Mouse (Mus musculus): ENCODE measurements around the gene Klrb1f.

Gene Klrb1f

GRCm38 (mm10) chr6:129036890-129037463, 8.7 kb upstream of the Klrb1f start:
- no peak for TF ChIP-seq GATA4 (IDR thresholded peaks at IDR 0.05; ENCODE audit: insufficient replicate concordance, low read length)

DNA sequence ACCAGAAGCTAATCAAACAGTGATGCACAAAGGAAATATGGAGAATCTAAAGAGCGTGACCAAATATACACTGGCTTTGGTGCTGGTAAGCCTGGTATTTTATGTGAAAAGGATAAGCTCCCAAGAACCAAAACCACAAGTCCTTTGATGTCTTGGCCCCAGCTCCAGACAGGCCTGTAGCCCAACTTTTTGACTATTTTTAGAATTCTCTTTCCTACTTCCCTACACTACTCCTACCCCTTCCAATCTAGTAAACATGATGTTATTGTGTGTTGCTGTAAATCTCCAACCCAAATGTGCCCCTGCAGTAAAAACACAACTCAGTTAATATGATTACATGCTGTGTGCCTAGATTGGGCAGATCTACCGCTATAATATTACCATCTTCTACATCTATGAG, 4.2 kb upstream of the Klrb1f start:
- no peak for TF ChIP-seq GATA4 (IDR thresholded peaks at IDR 0.05; ENCODE audit: insufficient replicate concordance, low read length)

DNA sequence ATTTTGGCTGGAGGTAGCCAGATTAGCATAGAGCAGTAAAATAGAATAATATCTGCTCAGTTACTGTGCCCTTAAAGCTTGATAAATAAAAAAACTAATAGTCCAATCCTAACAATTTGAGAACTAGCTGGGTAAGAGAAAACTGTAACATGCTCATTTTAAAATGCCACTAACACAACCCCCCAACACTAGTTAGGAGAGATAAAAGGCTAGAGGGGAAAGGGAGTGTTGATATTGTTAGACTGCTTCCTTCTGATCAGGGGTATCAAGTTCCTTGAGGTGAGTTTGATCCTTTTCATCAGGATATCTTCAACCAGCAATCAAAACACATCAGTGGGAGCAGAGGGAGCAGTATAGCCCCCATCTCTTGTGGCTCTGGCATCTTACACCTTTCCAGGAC, 3.2 kb upstream of the Klrb1f start:
- TF ChIP-seq GATA4 (IDR thresholded peaks at IDR 0.05; ENCODE audit: insufficient replicate concordance, low read length): no peak

DNA sequence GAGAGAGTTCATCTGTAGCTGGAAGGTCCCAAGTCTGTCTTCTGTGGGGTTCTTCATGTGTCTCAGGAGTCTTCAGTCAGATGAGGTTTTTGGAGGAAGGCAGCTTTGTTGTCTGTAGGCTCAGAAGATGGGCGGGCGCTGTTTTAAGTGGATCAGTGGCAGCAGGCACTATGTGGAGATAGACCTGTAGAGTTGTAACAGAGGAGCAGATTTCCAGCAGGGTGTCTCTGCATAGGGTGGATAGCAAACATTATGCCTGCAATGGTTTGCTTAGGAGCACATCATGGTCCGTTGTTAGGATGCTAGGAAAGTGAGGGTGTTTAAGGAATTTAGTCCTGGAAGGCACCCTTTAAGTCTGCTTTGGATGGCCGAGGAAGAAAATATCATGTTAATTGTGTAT, 2.7 kb downstream of the Klrb1f start:
- TF ChIP-seq GATA4 (IDR thresholded peaks at IDR 0.05; ENCODE audit: insufficient replicate concordance, low read length): no peak

GRCm38 (mm10) chr6:129048857-129049473, 3.3 kb downstream of the Klrb1f start:
- TF ChIP-seq GATA4 (IDR thresholded peaks at IDR 0.05; ENCODE audit: insufficient replicate concordance, low read length): no peak

GRCm38 (mm10) chr6:129049596-129050251, 4.0 kb downstream of the Klrb1f start:
- no peak for TF ChIP-seq GATA4 (IDR thresholded peaks at IDR 0.05; ENCODE audit: insufficient replicate concordance, low read length)

- no peak for TF ChIP-seq GATA4 (IDR thresholded peaks at IDR 0.05; ENCODE audit: insufficient replicate concordance, low read length)
These were observed 5.4 kb downstream of the Klrb1f start for GRCm38 (mm10) chr6:129051086-129051485.

- TF ChIP-seq GATA4 (IDR thresholded peaks at IDR 0.05; ENCODE audit: insufficient replicate concordance, low read length): no peak
These were observed 6.0 kb downstream of the Klrb1f start for GRCm38 (mm10) chr6:129051731-129052130.

DNA sequence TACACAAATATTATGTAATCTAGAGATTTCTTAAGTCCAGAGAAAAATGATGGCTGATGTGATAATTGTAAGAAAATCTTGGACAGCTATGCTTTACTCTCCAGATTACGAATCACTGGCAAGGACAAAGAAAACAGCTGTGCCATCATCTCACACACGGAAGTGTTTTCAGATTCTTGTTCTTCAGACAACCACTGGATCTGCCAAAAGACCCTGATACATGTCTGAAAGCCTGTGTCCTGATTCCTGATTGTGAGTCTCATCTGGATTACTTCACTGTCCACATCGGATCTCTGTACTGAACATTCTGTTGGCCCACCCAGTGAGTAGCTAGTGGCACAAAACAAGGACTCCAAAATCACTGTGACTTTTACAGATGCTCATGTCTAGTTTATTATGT, 10.5 kb downstream of the Klrb1f start:
- no peak for TF ChIP-seq GATA4 (IDR thresholded peaks at IDR 0.05; ENCODE audit: insufficient replicate concordance, low read length)

DNA sequence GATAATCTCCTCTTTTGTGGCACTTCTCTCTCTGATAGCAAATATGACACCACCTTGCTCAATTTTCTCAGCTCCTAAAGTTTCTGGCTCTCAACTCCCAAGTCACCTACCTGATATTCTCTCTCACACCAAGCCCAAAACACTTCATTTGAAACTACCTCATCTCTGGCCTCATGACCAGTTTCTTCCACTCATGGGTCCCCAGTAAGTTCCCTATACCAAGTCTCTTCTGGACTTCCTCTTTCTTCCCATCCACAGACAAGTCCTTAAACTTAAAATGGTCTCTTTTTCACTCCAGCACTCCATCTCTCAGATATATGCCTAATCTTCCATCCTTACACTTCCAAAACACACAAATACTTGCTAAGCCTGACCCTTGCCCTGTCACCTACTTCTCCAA, 12.3 kb downstream of the Klrb1f start:
- no peak for TF ChIP-seq GATA4 (IDR thresholded peaks at IDR 0.05; ENCODE audit: insufficient replicate concordance, low read length)

DNA sequence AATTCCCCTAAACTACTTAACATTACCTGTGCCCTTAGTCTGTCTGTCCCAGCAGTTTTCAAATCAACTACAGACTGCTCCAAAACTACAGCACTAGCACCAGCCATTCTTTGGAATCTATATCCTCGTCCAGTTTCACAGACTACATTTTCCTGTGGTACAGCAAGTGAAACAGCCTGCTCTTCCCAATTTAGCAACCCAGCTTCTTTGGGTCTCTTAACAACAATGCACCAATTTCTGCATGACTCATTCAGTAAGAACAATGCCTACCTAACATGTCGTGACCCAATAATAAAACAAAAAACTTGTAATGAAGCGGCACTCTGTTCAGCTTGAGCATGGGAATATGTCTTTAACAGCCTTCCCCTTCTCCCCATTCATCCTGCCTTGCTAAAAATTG, 19.7 kb downstream of the Klrb1f start:
- TF ChIP-seq GATA4 (IDR thresholded peaks at IDR 0.05; ENCODE audit: insufficient replicate concordance, low read length): no peak

- TF ChIP-seq GATA4 (IDR thresholded peaks at IDR 0.05; ENCODE audit: insufficient replicate concordance, low read length): no peak
These were observed 20.2 kb downstream of the Klrb1f start for GRCm38 (mm10) chr6:129065857-129066256.

- TF ChIP-seq GATA4 (IDR thresholded peaks at IDR 0.05; ENCODE audit: insufficient replicate concordance, low read length): no peak
These were observed 20.8 kb downstream of the Klrb1f start for GRCm38 (mm10) chr6:129066530-129066929.

DNA sequence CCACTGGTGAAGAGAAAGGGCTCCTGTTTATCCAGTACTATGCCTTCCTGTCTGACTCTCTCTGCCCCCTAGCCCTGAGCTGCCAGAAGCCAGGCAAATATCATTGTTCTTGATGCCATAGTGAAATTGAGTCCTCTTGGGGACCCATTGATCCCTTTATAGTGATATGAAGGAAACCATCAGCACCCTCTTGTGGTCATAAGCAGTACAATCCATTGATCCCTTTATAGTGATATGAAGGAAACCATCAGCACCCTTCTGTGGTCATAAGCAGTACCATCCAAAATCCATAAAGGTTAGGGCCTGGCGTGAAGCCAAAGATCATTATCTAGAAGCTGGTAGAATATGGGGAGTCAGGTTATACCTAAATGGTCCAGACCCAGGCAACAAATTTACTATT, 21.3 kb downstream of the Klrb1f start:
- peak; percentile 71; the same call in 1 of the 2 replicates for TF ChIP-seq GATA4 (IDR thresholded peaks at IDR 0.05; ENCODE audit: insufficient replicate concordance, low read length)

- TF ChIP-seq GATA4 (IDR thresholded peaks at IDR 0.05; ENCODE audit: insufficient replicate concordance, low read length): no peak
These were observed 39.4 kb downstream of the Klrb1f start for GRCm38 (mm10) chr6:129085098-129085497.

GRCm38 (mm10) chr6:129088161-129088560, 42.5 kb downstream of the Klrb1f start:
- no peak for TF ChIP-seq GATA4 (IDR thresholded peaks at IDR 0.05; ENCODE audit: insufficient replicate concordance, low read length)

Data from liver, adult (tissue).